Mouse (Mus musculus) cerebellum, adult 2 months (tissue): Measurements from ENCODE around the gene Cpox. TPM values are rescaled to one million over a fixed set of nuclear protein-coding genes. Genes with fewer than 3 reads are reported as not detected.

Source experiments
- DNase-seq, 2 experiments: peaks; one replicate each; pipeline ENCODE4 v3.0.0; 2021
- H3K27ac ChIP-seq: fragments of 200-500 bp; 2 replicates; pipeline ENCODE4 v1.5.1; 2012; ENCODE audit warnings: low read length, control low read depth, inconsistent platforms; ENCODE audit not compliant: insufficient read depth
- H3K27me3 ChIP-seq: fragments of 200-500 bp; 2 replicates; pipeline ENCODE4 v1.6.1; 2012; ENCODE audit warnings: inconsistent platforms, mild to moderate bottlenecking, low read length, moderate library complexity; ENCODE audit not compliant: control insufficient read depth, insufficient read depth
- H3K4me1 ChIP-seq: fragments of 200-500 bp; 2 replicates; pipeline ENCODE4 v1.6.1; 2011; ENCODE audit warnings: low read length; ENCODE audit not compliant: control insufficient read depth, insufficient read depth
- H3K4me3 ChIP-seq: fragments of 200-500 bp; replicated peaks from 2 replicates; pipeline ENCODE3; 2011; ENCODE audit warnings: mild to moderate bottlenecking, low read depth, low read length, control low read depth; ENCODE audit not compliant: insufficient read depth
- CTCF ChIP-seq: fragments of 200-500 bp; IDR thresholded peaks from 2 replicates; pipeline ENCODE4 v1.5.1; 2011; ENCODE audit warnings: low read depth, mild to moderate bottlenecking, control low read depth, low read length, moderate library complexity, borderline replicate concordance; ENCODE audit not compliant: insufficient read depth
- POLR2A ChIP-seq: fragments of 200-500 bp; IDR thresholded peaks from 2 replicates; pipeline ENCODE4 v1.6.1; 2011; ENCODE audit warnings: low read length, control low read depth, borderline replicate concordance; ENCODE audit not compliant: insufficient read depth
- WGBS: fragments of 180-500 bp; shearing (Covaris S2); methylation state at CpG from one replicate; pipeline ENCODE4 v1.1.7; 2018; 5-methylcytosine and 5-hydroxymethylcytosine counted together
- polyA plus RNA-seq: library from polyadenylated mRNA; depleted of rRNA; stranded (reverse); fragments of >200 nt; gene quantifications from 2 replicates; pipeline ENCODE4 v1.2.3, GENCODE M21; 2012

The Cpox gene
- polyA plus RNA-seq, 1 experiment: 44.4 TPM

DNA sequence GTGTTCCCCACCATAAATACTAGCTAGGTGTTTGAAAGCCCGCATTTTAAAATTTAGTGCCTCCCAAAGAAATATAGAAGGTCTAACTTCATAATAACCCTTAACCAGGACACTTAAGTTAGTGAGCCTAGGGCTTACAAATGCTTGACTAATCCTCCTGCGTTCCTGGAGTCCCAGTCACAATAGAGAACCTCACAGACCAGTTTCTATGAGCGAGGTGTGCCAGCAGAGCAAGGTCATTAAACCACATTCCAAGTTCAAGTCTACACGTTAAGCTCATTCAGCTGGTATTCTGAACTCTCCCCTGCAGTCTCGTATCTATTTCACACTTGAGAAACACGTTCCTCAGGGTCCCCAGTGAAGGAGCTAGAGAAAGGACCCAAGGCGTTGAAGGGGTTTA, 12.8 kb downstream of the Cpox start:
- Histone ChIP-seq H3K4me1 (no peaks in the 10 kb centered on the region), H3K27ac (no peak overlapping the region), H3K4me3 (no peak overlapping the region), H3K27me3 (no peaks in the 10 kb centered on the region)
- TF ChIP-seq CTCF: no peak
- no peak for TF ChIP-seq POLR2A
- 84% methylated on average over 7 of the region's 7 CpGs for WGBS
- no peak for DNase-seq

GRCm38 (mm10) chr16:58683911-58684310, 13.8 kb downstream of the Cpox start:
- TF ChIP-seq POLR2A: no peak
- no peak for TF ChIP-seq CTCF
- no peak overlapping the region for H3K27ac ChIP-seq
- no peaks in the 10 kb centered on the region for H3K4me1 ChIP-seq
- no peaks in the 10 kb centered on the region for H3K27me3 ChIP-seq
- DNase-seq: no peak
- no peak overlapping the region for H3K4me3 ChIP-seq
- WGBS: 90% methylated on average over 4 of the region's 4 CpGs

DNA sequence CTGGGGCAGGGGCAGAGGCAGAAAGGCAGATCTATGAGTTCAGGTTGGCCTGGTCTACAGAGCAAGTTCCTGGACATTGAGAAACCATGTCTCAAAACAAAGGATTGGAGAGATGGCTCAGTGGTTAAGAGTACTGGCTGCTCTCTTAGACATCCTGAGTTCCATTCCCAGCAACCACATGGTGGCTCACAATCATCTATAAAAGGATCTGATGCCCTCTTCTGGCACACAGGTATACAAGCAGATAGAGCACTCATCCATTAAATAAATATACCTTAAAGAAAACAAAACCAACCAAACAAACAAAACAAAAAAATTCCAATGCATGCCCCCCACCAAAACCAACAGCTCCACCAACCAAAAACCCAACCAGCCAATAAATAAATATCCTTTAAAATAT, 14.4 kb downstream of the Cpox start:
- no peaks in the 10 kb centered on the region for H3K4me1 ChIP-seq
- no peak overlapping the region for H3K4me3 ChIP-seq
- H3K27me3 ChIP-seq: no peaks in the 10 kb centered on the region

DNA sequence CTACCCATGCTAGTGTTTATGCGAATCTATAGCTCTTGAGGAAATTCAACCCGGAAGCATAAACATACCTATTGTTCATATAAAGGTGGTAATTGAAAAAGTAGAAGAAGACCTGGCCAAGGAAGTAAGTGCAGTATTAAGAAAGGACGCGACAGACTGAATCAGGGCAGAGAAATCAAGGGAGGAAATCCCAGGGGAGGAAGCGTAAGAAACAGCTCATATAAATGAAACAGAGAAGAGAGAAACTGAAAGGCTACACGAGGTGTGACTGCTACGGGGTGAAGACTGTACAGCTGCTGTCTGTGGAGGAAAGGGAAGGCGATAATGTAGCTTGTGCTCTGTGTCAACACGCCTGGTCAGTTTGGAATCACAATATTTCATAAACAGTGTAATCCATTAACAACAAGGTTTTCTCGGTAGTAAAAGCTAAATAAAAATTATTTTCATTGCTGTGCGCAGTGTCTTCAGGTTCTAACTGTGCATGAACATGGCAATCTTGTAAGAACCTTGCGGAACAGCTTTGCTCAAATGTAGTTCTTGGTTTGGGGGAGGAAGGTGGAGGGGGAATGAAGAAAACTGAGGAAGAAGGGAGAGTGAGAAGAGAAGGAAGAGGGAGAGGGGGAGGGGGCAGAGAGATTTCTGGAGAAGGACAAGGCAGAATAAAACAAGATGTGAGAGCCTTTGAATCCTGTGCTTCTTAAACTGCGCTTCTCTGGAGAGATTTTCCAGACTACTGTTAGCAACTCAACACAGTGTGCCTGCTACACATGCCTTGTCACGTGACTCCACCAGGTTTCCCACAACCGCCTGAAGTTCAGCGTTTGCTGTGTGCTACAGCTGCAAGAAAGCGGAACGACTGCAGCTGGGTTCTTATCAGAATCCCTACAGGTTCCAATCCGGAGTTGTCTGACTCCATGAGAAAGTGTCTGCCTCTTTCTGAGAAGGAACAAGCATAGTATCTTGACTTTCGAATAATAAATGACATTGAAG, 15.8 kb downstream of the Cpox start:
- 82% methylated on average over 20 of the region's 20 CpGs for WGBS
- TF ChIP-seq POLR2A (no peak), CTCF (no peak)
- Histone ChIP-seq H3K27me3 (no peaks in the 10 kb centered on the region), H3K4me1 (no peaks in the 10 kb centered on the region), H3K4me3 (no peak overlapping the region), H3K27ac (no peak overlapping the region)
- no peak for DNase-seq

More for the DNA sequence above, 14.4 kb downstream of the Cpox start:
- TF ChIP-seq CTCF (no peak), POLR2A (no peak)
- no peak overlapping the region for H3K27ac ChIP-seq
- no peak for DNase-seq

DNA sequence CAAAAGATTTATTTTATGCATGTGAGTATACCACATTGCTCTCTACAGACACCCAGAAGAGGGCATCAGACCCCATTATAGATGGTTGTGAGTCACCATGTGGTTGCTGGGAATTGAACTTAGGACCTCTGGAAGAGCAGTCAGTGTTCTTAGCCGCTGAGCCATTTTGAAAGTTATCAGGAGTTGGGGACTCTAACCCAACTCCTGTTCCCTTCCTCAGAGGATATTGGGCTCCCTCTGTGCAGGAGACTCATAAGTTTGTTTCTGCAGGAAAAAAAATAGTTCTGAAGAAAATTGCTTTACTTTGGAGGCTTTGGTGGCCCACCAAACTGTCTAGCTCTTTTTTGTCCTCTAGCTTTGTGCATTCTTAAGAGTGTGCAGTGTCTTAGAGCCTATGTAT, 18.4 kb downstream of the Cpox start:
- TF ChIP-seq CTCF: no peak
- no peak for TF ChIP-seq POLR2A
- no peak for DNase-seq
- Histone ChIP-seq H3K27me3 (no peaks in the 10 kb centered on the region), H3K4me1 (no peaks in the 10 kb centered on the region), H3K4me3 (no peak overlapping the region), H3K27ac (no peak overlapping the region)
- WGBS: 97% methylated on average over 1 of the region's 1 CpGs

DNA sequence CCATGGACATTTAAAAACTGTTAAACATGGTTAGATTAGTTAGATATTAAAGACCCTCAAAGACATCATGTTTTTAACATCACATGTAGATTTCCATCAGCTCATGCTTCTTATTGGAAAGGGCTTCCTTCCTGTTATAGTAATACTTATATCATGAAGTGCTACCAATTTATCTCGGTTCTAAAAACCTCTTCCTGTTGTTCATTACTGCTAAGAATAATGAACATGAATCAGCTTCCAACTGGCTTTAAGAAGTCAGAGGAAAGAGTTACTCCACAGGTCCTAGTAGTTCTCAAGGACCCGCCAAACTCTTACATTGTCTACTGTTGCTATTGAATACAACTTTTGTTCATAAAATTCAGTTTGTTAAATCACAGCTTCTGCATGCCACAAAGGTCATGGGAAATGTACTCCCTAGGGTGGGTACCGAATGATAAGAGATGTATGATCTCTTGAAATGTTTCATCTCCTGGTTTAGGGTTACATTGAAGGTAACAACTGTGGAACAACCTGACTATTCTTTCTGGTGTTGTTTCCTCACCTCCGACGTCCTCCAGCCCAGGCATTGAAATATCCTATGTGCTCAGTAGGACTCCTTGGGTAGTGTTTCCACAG, 19.6 kb downstream of the Cpox start:
- DNase-seq: no peak
- Histone ChIP-seq H3K4me3 (no peak overlapping the region), H3K27me3 (no peaks in the 10 kb centered on the region), H3K4me1 (no peaks in the 10 kb centered on the region), H3K27ac (no peak overlapping the region)
- 84% methylated on average over 5 of the region's 5 CpGs for WGBS
- TF ChIP-seq POLR2A (no peak), CTCF (no peak)

DNA sequence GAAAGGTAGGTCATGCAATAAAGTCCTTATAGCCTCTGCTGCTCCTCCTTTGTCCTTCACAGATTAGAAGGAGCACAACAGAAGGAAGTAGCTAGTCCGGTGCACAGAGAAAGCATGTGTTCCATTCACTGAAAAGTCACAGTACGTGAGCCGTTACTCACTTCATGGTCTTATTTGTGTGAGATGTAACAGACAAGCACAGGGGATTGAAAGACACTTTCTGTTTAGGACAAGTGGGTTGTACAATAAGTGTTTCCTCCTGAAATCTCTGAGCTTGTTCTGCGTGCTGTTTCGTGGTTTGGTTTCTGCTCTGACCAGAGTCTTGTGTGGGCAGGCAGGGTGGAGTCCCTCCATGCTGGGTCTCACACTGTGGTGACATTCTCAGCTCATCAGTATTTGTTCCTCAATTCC, 20.2 kb downstream of the Cpox start:
- no peak for DNase-seq
- H3K27me3 ChIP-seq: no peaks in the 10 kb centered on the region
- no peak overlapping the region for H3K27ac ChIP-seq
- H3K4me3 ChIP-seq: no peak overlapping the region
- 52% methylated on average over 5 of the region's 5 CpGs for WGBS
- H3K4me1 ChIP-seq: no peaks in the 10 kb centered on the region
- no peak for TF ChIP-seq CTCF
- TF ChIP-seq POLR2A: no peak

GRCm38 (mm10) chr16:58694091-58694490, 24.0 kb downstream of the Cpox start:
- WGBS: 90% methylated on average over 5 of the region's 5 CpGs
- H3K27me3 ChIP-seq: no peaks in the 10 kb centered on the region
- DNase-seq: no peak
- TF ChIP-seq POLR2A (no peak), CTCF (no peak)
- H3K27ac ChIP-seq: no peak overlapping the region
- no peak overlapping the region for H3K4me3 ChIP-seq
- no peaks in the 10 kb centered on the region for H3K4me1 ChIP-seq
